Mouse (Mus musculus): Measurements from ENCODE around the gene Npw. TPM values are rescaled to one million over a fixed set of nuclear protein-coding genes. Genes with fewer than 3 reads are reported as not detected.
A peak's percentile ranks its signal among the peaks of the same experiment; 100 is the strongest.
"Not testable (repeated sequence)": the region's sequence is repeated elsewhere in the genome, so short reads cannot be mapped to it uniquely, and the experiment has no call there.

Gene Npw
- polyA plus RNA-seq, 3 experiments from 2014 or later, result not detected

DNA sequence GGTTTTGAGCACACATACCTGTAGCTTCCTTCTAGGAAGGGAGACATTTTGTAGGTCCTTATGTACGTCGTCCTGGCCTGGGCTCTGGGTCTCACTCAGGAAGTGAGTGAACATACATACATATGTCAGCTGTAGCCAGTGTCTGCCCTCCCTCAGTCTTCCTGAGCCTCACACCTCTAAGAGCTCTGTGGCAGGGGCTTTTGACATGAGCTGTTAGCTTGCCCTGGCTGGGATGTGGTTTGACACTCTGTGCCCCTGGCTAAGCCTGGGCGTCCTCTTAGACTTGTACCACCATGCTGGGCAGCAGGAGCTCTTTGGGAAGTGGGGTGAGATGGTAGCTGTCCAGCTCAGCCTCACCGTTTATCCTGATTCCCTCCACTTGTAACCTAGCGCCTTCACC is 13.1 kb upstream of the Npw start:
- no peak for ATAC-seq

GRCm38 (mm10) chr17:24670246-24670844 is 12.1 kb upstream of the Npw start:
- no peak for ATAC-seq

DNA sequence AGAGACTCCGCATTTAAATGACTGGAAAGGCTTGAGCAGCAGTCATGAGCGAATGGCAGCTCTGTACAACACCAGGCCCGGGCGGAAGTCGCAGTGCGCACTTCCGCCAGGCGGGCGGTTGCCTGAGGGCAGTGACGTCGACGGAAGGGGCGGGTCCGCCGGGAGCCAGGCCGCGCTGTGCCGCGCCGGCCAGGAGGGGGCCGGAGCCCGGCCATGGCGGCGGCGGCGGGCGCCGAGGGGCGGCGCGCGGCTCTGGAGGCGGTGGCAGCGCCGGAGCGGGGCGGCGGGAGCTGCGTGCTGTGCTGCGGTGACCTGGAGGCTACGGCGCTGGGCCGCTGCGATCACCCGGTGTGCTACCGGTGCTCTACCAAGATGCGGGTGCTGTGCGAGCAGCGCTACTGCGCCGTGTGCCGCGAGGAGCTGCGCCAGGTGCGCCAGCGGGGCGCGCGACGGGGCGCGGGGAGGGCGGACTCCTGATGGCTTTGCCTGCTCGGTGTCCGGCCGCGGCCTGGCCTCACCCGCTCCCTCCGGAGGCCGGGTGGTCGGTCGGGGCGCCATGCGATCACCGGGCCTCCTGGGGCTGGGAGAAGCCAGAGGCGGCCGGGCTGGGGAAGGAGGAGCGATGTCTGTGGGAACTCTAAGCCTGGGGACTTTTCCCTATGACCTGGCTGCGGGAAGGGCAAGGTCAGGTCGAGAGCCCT is 11.4 kb upstream of the Npw start, which contains the start of gene Zfp598:
Zfp598 (plus strand) TSS at position 143 of the 701 bp plus-strand sequence.
- ATAC-seq, result peak; percentile 99

GRCm38 (mm10) chr17:24669214-24669544 is 10.9 kb upstream of the Npw start:
- not testable (repeated sequence) for ATAC-seq

GRCm38 (mm10) chr17:24667416-24667815 is 9.2 kb upstream of the Npw start:
- peak; percentile 33 for ATAC-seq

- ATAC-seq, result not testable (repeated sequence)
These were observed 8.8 kb upstream of the Npw start for GRCm38 (mm10) chr17:24667011-24667410.

- no peak for ATAC-seq
These were observed 3.3 kb downstream of the Npw start for GRCm38 (mm10) chr17:24654969-24655368.

GRCm38 (mm10) chr17:24653967-24654710 is 4.1 kb downstream of the Npw start:
- ATAC-seq, result no peak

DNA sequence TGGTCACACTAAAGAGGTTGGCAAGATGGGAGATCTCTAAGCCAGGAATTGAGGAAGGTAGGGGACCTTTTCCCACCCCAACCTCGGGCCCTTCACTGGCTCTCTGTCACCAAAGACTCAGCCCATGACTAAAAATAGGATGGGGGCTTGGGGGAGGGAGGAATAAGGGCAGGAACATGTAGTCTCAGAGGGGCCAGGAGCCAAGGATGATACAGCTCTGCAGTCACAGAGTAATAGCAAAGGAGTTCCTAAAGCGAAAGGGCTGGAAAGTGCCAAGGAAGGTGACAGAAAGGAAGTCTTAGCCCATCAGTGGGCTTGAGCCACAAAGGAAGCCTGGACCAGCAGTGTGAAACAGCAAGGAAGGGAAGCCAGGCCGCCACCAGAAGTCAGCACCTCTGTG is 6.4 kb downstream of the Npw start:
- no peak for ATAC-seq

DNA sequence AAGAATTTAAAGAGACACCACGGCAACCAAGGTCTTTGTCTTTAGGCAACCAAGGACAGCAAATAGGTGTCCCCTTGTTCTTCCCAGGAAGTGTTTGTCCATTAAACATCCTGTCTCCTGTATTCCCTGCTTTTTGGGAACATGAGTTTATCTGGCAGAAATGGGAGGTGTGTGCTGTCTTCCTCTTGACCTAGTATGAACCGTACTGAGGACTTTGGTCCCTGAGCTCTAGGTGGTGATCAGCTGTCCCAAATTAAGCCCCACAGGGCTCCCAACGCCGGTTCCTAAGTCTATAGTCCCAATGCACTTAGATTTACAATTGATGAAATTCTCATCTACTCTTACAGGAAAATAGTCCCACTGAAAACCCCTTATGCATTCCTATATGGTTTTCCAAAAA is 7.5 kb downstream of the Npw start:
- no peak for ATAC-seq

- ATAC-seq, result no peak
These were observed 8.1 kb downstream of the Npw start, which contains the start of gene Slc9a3r2 for GRCm38 (mm10) chr17:24650070-24650616. Gene Slc9a3r2 (minus strand): TSS chr17:24650327.

DNA sequence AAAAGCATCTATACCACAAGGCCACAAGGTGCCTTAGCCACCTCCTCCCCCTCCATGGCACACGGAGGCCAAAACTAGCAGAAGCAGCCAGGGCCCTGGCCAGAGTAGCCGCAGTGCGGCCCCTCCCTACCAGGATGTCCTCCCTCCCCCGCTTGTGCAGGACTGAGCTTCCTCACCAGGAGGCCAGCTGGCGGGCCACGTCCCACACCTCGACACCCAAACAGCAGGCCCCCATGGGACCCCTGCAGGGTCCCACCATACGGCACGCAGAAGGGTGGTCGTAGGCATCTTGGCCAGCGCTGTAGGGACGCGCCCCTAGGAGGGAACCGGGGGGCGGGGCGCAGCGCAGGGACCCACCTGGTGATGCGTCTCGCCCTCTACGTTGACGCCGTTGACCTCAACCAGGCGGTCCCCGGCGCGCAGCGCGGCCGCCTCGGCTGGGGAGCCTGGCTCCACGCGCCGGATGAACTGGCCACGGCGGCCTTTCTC is 8.6 kb downstream of the Npw start:
- no peak for ATAC-seq

- no peak for ATAC-seq
These were observed 9.4 kb downstream of the Npw start for GRCm38 (mm10) chr17:24648731-24649377.

GRCm38 (mm10) chr17:24647493-24647892 is 10.8 kb downstream of the Npw start:
- no peak for ATAC-seq

- ATAC-seq, result no peak
These were observed 11.9 kb downstream of the Npw start for GRCm38 (mm10) chr17:24646381-24646780.

DNA sequence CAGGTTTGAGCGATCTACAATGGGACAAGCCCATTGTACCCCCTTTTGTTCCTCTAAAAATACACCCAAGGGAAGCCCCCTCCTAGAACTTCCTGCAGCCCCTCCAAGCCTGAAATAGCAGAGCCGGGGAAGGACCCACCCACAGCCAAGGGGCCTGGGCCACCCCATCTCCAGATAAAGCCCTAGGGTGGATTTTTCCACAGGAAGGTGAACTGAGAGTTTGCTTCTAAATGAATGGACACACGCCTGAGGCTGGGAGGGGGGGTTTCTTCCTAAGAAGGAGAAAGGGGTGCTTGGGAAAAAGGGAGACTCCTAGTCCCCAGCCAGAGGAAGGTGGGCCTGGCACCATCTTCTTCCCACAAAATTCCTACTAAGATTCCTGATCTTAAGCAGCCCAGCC is 12.3 kb downstream of the Npw start:
- ATAC-seq, result no peak

DNA sequence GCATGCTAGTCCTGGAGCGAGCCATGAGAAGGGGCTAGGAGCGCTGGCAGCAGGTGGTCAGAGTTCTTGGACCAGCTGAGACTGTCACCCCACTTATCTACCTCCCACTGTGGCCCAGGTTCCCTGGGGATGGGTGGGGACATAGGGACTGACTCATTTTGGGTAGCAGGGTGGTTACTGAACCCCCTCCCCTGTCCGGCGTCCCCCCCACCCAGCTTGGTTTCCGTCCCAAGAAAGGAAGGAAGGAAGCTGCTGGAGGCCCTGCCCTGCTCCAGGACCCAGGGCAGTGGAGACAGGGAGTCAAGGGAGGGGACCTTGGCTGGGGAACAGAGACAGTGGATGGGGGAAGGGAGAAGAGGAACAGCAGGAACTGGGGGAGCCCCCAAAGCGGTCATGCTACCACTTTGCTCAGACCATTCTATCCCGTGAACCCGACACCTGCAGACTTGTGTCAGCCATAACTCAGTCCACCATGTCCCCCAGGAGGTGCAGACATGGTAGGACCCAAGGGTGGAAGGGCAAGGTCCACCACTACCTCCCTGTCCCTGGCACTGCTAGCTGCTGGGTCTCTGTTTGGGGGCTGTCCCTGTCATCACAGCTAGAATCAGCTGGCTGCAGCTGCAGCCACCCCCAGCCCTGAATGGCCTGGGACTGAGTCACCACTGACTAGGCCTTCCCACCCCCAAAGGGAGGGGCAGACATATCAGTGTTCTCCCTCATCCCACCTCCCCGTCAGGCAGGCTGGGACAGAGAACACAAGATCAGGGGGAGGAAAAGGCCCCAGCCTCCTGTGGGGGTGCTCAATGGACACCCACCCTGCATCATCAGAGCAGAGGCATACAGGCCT is 13.2 kb downstream of the Npw start:
- no peak for ATAC-seq

GRCm38 (mm10) chr17:24644030-24644715 is 14.1 kb downstream of the Npw start:
- no peak for ATAC-seq

DNA sequence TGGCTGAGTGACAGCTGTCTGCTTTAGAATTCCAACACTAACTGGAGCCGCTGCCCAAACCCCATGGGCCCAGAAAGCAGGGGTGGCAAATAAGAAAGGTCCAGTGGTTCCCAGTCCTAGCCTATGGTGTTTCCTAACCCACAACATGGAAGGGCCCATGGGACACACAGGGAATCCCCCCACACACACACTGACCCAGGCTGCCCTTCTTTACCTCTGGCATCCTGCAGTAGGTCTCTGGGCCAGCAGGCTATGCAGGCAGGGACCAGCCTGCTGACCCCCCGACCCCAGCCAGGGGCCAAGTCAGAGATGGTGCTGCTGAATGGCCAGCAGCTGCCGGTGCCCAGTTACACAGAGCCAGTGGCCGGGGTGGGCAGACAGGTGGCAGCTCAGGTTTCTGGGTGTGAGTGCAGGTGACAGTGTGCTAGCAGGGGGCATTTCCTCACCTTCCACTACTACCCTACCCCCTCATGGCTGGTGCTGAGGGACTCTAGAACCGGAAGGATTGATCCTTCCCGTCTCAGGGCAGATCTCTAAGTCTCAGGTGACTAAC is 15.4 kb downstream of the Npw start:
- ATAC-seq, result no peak

- ATAC-seq, result no peak
These were observed 16.3 kb downstream of the Npw start for GRCm38 (mm10) chr17:24641944-24642343.

DNA sequence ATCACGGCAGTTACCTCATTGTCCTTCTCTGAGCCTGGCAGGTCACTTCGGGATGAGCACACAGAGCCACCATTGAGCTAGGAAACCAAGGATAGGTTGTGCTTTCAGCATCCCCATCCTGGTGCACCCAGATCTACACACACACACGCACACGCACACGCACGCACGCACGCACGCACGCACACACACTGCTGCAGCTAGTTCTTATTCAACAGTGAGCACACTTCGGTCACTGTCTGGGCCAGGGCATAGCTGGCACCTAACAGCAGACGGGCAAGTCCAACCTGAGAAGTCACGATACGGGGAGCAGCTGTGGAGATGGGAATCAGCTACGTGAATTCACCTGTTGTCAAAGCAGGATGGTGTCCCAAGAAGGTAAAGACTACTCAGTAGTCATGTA is 17.7 kb downstream of the Npw start:
- no peak for ATAC-seq
